Mouse (Mus musculus): ENCODE data around the gene Gm6525. TPM values are rescaled to one million over a fixed set of nuclear protein-coding genes. Genes with fewer than 3 reads are reported as not detected.

The Gm6525 gene
- polyA plus RNA-seq, 2 experiments = 0.17 TPM; not detected in 1

GRCm38 (mm10) chr3:84155558-84156006 lies 18.3 kb upstream of the Gm6525 start, which contains the start of gene Mnd1:
Mnd1 (minus strand) TSS chr3:84155786.
- WGBS (ENCODE audit: insufficient replicate concordance) = under 1% methylated on average over 29 of the region's 29 CpGs

DNA sequence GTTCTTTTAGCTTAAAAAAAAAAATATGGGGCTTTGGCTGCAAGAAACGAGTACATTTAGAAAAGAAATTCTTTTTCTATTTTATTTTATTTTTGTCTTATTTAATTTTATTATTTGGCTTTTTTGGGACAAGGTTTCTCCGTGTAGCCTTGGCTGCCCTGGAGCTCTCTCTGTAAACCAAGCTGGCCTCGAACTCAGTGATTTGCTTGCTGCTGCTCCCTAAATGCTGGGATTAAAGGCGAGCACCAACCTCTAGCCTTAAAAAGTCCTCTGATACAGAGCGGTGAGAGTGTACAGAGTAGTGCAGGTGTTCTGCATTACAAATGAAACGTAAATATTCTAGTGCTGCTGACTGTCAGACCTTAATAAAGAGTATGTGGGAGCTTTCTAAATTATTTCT lies 17.8 kb upstream of the Gm6525 start:
- Histone ChIP-seq H3K9ac (replicated peaks) (no peak overlapping the region), H3K27ac (no peak overlapping the region), H3K36me3 (replicated peaks; ENCODE audit: control insufficient read depth, insufficient read depth, low read depth) (no peaks in the 10 kb centered on the region), H3K4me2 (ENCODE audit: low read depth) (peak overlapping the region; percentile 98), H3K27me3 (ENCODE audit: control insufficient read depth, insufficient read depth, low read length) (no peaks in the 10 kb centered on the region), H3K4me3 (ENCODE audit: insufficient read depth in 1 of 2, low read depth in 2 of 2, low read length in 2 of 2) (no peak overlapping the region; a peak in 1 of 4 replicates), H3K9me3 (ENCODE audit: control insufficient read depth, low read length) (no peaks in the 10 kb centered on the region), H3K4me1 (replicated peaks; ENCODE audit: control insufficient read depth in 2 of 2, insufficient read depth in 2 of 2, low read length in 1 of 2) (peaks cover 6 to 9% of the 10 kb centered on the region in 2 experiments)
- WGBS (ENCODE audit: insufficient replicate concordance) = 59% methylated on average over 6 of the region's 6 CpGs
- no peak for TF ChIP-seq EP300 (IDR thresholded peaks at IDR 0.05; ENCODE audit: low read depth)
- TF ChIP-seq CTCF (IDR thresholded peaks at IDR 0.05; ENCODE audit: low read depth) = no peak
- DNase-seq (ENCODE audit: low read depth in 3 of 3, low spot score in 3 of 3) (no peak), ATAC-seq (ENCODE audit: insufficient read depth) (no peak)

More at GRCm38 (mm10) chr3:84155558-84156006, 18.3 kb upstream of the Gm6525 start, which contains the start of gene Mnd1:
- H3K4me1 ChIP-seq (replicated peaks; ENCODE audit: control insufficient read depth in 2 of 2, insufficient read depth in 2 of 2, low read length in 1 of 2) = peaks cover 6 to 9% of the 10 kb centered on the region in 2 experiments
- peak within 1 kb of the TSS; percentile 55 to 75 for H3K4me3 ChIP-seq (ENCODE audit: insufficient read depth in 1 of 2, low read depth in 2 of 2, low read length in 2 of 2)
- no peaks in the 10 kb centered on the region for H3K27me3 ChIP-seq (ENCODE audit: control insufficient read depth, insufficient read depth, low read length)
- DNase-seq (ENCODE audit: low read depth in 3 of 3, low spot score in 3 of 3) (peak; percentile 93), ATAC-seq (ENCODE audit: insufficient read depth) (peak; percentile 96)
- H3K27ac ChIP-seq = peak within 1 kb of the TSS; percentile 79
- H3K36me3 ChIP-seq (replicated peaks; ENCODE audit: control insufficient read depth, insufficient read depth, low read depth) = no peaks in the 10 kb centered on the region
- TF ChIP-seq EP300 (IDR thresholded peaks at IDR 0.05; ENCODE audit: low read depth) (no peak), CTCF (IDR thresholded peaks at IDR 0.05; ENCODE audit: low read depth) (peak; percentile 98)
- peak within 1 kb of the TSS; percentile 84 for H3K9ac ChIP-seq (replicated peaks)
- peak within 1 kb of the TSS; percentile 98 for H3K4me2 ChIP-seq (ENCODE audit: low read depth)
- no peaks in the 10 kb centered on the region for H3K9me3 ChIP-seq (ENCODE audit: control insufficient read depth, low read length)

- DNase-seq (ENCODE audit: low read depth in 3 of 3, low spot score in 3 of 3) (no peak), ATAC-seq (ENCODE audit: insufficient read depth) (no peak)
- WGBS (ENCODE audit: insufficient replicate concordance) = 69% methylated on average over 4 of the region's 4 CpGs
- no peaks in the 10 kb centered on the region for H3K36me3 ChIP-seq (replicated peaks; ENCODE audit: control insufficient read depth, insufficient read depth, low read depth)
- H3K9me3 ChIP-seq (ENCODE audit: control insufficient read depth, low read length) = no peaks in the 10 kb centered on the region
- no peak overlapping the region for H3K9ac ChIP-seq (replicated peaks)
- no peak overlapping the region for H3K27ac ChIP-seq
- no peak overlapping the region for H3K4me3 ChIP-seq (ENCODE audit: insufficient read depth in 1 of 2, low read depth in 2 of 2, low read length in 2 of 2)
- TF ChIP-seq EP300 (IDR thresholded peaks at IDR 0.05; ENCODE audit: low read depth) = no peak
- no peak for TF ChIP-seq CTCF (IDR thresholded peaks at IDR 0.05; ENCODE audit: low read depth)
- no peaks in the 10 kb centered on the region for H3K27me3 ChIP-seq (ENCODE audit: control insufficient read depth, insufficient read depth, low read length)
- H3K4me1 ChIP-seq (replicated peaks; ENCODE audit: control insufficient read depth in 2 of 2, insufficient read depth in 2 of 2, low read length in 1 of 2) = peaks cover 6 to 9% of the 10 kb centered on the region in 2 experiments
- no peak overlapping the region for H3K4me2 ChIP-seq (ENCODE audit: low read depth)
Observed at GRCm38 (mm10) chr3:84157011-84157410, 16.9 kb upstream of the Gm6525 start.

DNA sequence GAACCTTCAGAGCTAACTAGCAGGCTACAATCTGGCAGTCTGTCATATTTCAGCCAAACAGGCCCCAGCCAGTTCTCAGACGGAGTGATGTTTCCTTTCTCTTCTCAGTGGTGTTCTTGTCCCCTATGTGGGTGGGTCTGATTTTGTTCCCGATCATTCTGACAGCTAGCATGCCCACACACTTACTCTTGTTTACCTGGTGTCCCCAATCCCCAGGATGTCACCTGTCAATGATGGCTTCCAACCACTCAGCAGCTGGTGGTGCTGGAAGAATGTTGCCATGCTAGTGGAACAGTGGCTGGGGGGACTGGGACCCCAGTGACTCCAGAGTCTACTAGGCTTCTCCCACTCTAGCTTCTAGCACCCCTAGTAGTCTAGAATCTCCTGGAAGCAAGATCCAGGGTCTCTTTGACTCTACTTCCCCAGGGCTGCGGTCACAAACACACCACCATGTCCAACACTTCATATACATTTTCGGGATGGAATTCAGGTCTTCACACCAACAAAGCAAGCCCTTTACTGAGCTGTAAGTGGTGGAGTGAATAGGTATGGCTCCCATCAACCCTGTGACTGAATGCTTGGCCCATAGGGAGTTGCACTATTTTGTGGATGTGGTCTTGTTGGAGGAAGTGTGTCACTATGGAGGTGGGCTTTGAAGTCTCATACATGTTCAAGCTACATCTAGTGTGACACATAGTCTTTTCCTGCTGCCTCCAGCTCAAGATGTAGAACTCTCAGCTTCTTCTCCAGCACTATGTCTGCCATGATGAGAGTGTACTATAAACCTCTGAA lies 16.1 kb upstream of the Gm6525 start:
- TF ChIP-seq CTCF (IDR thresholded peaks at IDR 0.05; ENCODE audit: low read depth) = no peak
- no peak for TF ChIP-seq EP300 (IDR thresholded peaks at IDR 0.05; ENCODE audit: low read depth)
- WGBS (ENCODE audit: insufficient replicate concordance) = 69% methylated on average over 4 of the region's 4 CpGs
- H3K9me3 ChIP-seq (ENCODE audit: control insufficient read depth, low read length) = no peaks in the 10 kb centered on the region
- H3K27ac ChIP-seq = no peak overlapping the region
- no peaks in the 10 kb centered on the region for H3K27me3 ChIP-seq (ENCODE audit: control insufficient read depth, insufficient read depth, low read length)
- H3K4me3 ChIP-seq (ENCODE audit: insufficient read depth in 1 of 2, low read depth in 2 of 2, low read length in 2 of 2) = no peak overlapping the region
- peaks cover 6 to 9% of the 10 kb centered on the region in 2 experiments for H3K4me1 ChIP-seq (replicated peaks; ENCODE audit: control insufficient read depth in 2 of 2, insufficient read depth in 2 of 2, low read length in 1 of 2)
- no peaks in the 10 kb centered on the region for H3K36me3 ChIP-seq (replicated peaks; ENCODE audit: control insufficient read depth, insufficient read depth, low read depth)
- H3K4me2 ChIP-seq (ENCODE audit: low read depth) = no peak overlapping the region
- DNase-seq (ENCODE audit: low read depth in 3 of 3, low spot score in 3 of 3) (no peak), ATAC-seq (ENCODE audit: insufficient read depth) (no peak)
- H3K9ac ChIP-seq (replicated peaks) = no peak overlapping the region

GRCm38 (mm10) chr3:84165391-84165790 lies 8.5 kb upstream of the Gm6525 start:
- Histone ChIP-seq H3K4me2 (ENCODE audit: low read depth) (no peak overlapping the region), H3K27me3 (ENCODE audit: control insufficient read depth, insufficient read depth, low read length) (no peaks in the 10 kb centered on the region), H3K9me3 (ENCODE audit: control insufficient read depth, low read length) (no peaks in the 10 kb centered on the region), H3K9ac (replicated peaks) (no peak overlapping the region), H3K4me1 (replicated peaks; ENCODE audit: control insufficient read depth in 2 of 2, insufficient read depth in 2 of 2, low read length in 1 of 2) (no peaks in the 10 kb centered on the region), H3K4me3 (ENCODE audit: insufficient read depth in 1 of 2, low read depth in 2 of 2, low read length in 2 of 2) (no peak overlapping the region), H3K27ac (no peak overlapping the region), H3K36me3 (replicated peaks; ENCODE audit: control insufficient read depth, insufficient read depth, low read depth) (no peaks in the 10 kb centered on the region)
- DNase-seq (ENCODE audit: low read depth in 3 of 3, low spot score in 3 of 3) = no peak
- no peak for ATAC-seq (ENCODE audit: insufficient read depth)
- WGBS (ENCODE audit: insufficient replicate concordance) = 72% methylated on average over 3 of the region's 3 CpGs
- TF ChIP-seq EP300 (IDR thresholded peaks at IDR 0.05; ENCODE audit: low read depth) (no peak), CTCF (IDR thresholded peaks at IDR 0.05; ENCODE audit: low read depth) (no peak)

All from liver, embryonic 14.5 days (tissue).